Mouse (Mus musculus): ENCODE results near the gene Tmem262. TPM values are rescaled to one million over a fixed set of nuclear protein-coding genes. Genes with fewer than 3 reads are reported as not detected.

The Tmem262 gene
- total RNA-seq, 2 experiments from 2014 or later: not detected

GRCm38 (mm10) chr19:6097847-6098246, 18.0 kb downstream of the Tmem262 start:
- ATAC-seq (ENCODE audit: poor library complexity, severe bottlenecking): peak; percentile 72

- no peak for ATAC-seq (ENCODE audit: poor library complexity, severe bottlenecking)
Observed at GRCm38 (mm10) chr19:6101186-6101585, 21.4 kb downstream of the Tmem262 start.

GRCm38 (mm10) chr19:6102169-6102853, 22.5 kb downstream of the Tmem262 start:
- ATAC-seq (ENCODE audit: poor library complexity, severe bottlenecking): no peak

GRCm38 (mm10) chr19:6104476-6104875, 24.6 kb downstream of the Tmem262 start:
- ATAC-seq (ENCODE audit: poor library complexity, severe bottlenecking): 0 out of 2 replicates have a peak, but pooled peaks have one; percentile 38

- no peak for ATAC-seq (ENCODE audit: poor library complexity, severe bottlenecking)
Observed at GRCm38 (mm10) chr19:6105586-6105985, 25.8 kb downstream of the Tmem262 start, which contains the start of gene Naaladl1. Gene Naaladl1, plus strand, starts transcription at chr19:6105782.

GRCm38 (mm10) chr19:6113116-6113515, 33.3 kb downstream of the Tmem262 start:
- ATAC-seq (ENCODE audit: poor library complexity, severe bottlenecking): no peak

- ATAC-seq (ENCODE audit: poor library complexity, severe bottlenecking): no peak
Observed at GRCm38 (mm10) chr19:6116113-6116850, 36.4 kb downstream of the Tmem262 start.

GRCm38 (mm10) chr19:6117346-6117985, 37.6 kb downstream of the Tmem262 start:
- ATAC-seq (ENCODE audit: poor library complexity, severe bottlenecking): no peak

GRCm38 (mm10) chr19:6117986-6118676, 38.3 kb downstream of the Tmem262 start, which contains the start of gene Sac3d1:
Gene Sac3d1, minus strand, starts transcription at chr19:6118650.
- peak; percentile 92 for ATAC-seq (ENCODE audit: poor library complexity, severe bottlenecking)

- ATAC-seq (ENCODE audit: poor library complexity, severe bottlenecking): peak; percentile 4; the same call in 1 of the 2 replicates
Observed at GRCm38 (mm10) chr19:6118677-6119185, 38.9 kb downstream of the Tmem262 start.

GRCm38 (mm10) chr19:6121761-6122160, 41.9 kb downstream of the Tmem262 start:
- no peak for ATAC-seq (ENCODE audit: poor library complexity, severe bottlenecking)

GRCm38 (mm10) chr19:6123330-6123729, 43.5 kb downstream of the Tmem262 start:
- no peak for ATAC-seq (ENCODE audit: poor library complexity, severe bottlenecking)

GRCm38 (mm10) chr19:6124898-6125297, 45.1 kb downstream of the Tmem262 start:
- ATAC-seq (ENCODE audit: poor library complexity, severe bottlenecking): no peak

- ATAC-seq (ENCODE audit: poor library complexity, severe bottlenecking): peak; percentile 22; the same call in 1 of the 2 replicates
Observed at GRCm38 (mm10) chr19:6126289-6126688, 46.5 kb downstream of the Tmem262 start.

GRCm38 (mm10) chr19:6126789-6127580, 47.2 kb downstream of the Tmem262 start:
- no peak for ATAC-seq (ENCODE audit: poor library complexity, severe bottlenecking)

GRCm38 (mm10) chr19:6127760-6128341, 48.0 kb downstream of the Tmem262 start, which contains the start of gene Snx15:
Gene Snx15, minus strand, starts transcription at chr19:6128304.
- ATAC-seq (ENCODE audit: poor library complexity, severe bottlenecking): peak; percentile 95
